Mouse (Mus musculus) lung, postnatal 36 days (tissue): ENCODE measurements at regions not wholly inside any gene's neighbourhood (a gene's known extent, or its start where the extent isn't known, plus 50 kb on each side); places are given as distances from the start of the nearest gene placed in this dataset.

Source experiments
- DNase-seq: peaks from one replicate; pipeline ENCODE4 v3.0.0; 2022; ENCODE audit warnings: mixed read lengths

- DNase-seq = peak; percentile 4
These were observed 428.2 kb upstream of the Atp2b1 start for GRCm38 (mm10) chr10:98485751-98486681.

GRCm38 (mm10) chr10:98494354-98494753 is 419.9 kb upstream of the Atp2b1 start:
- peak; percentile 91 for DNase-seq

- no peak for DNase-seq
These were observed 418.0 kb upstream of the Atp2b1 start for GRCm38 (mm10) chr10:98496254-98496653.

- no peak for DNase-seq
These were observed 413.9 kb upstream of the Atp2b1 start for GRCm38 (mm10) chr10:98500315-98500714.

GRCm38 (mm10) chr10:98501566-98501965 is 412.6 kb upstream of the Atp2b1 start:
- DNase-seq = no peak

- DNase-seq = no peak
These were observed 409.7 kb upstream of the Atp2b1 start for GRCm38 (mm10) chr10:98504524-98504923.

GRCm38 (mm10) chr10:98508515-98509143 is 405.6 kb upstream of the Atp2b1 start:
- no peak for DNase-seq

GRCm38 (mm10) chr10:98514836-98515235 is 399.4 kb upstream of the Atp2b1 start:
- no peak for DNase-seq

- DNase-seq = no peak
These were observed 396.6 kb upstream of the Atp2b1 start for GRCm38 (mm10) chr10:98517609-98518008.

GRCm38 (mm10) chr10:98529565-98529964 is 384.6 kb upstream of the Atp2b1 start:
- DNase-seq = no peak

GRCm38 (mm10) chr10:98531425-98531824 is 382.8 kb upstream of the Atp2b1 start:
- no peak for DNase-seq

- DNase-seq = peak; percentile 60
These were observed 375.5 kb upstream of the Atp2b1 start for GRCm38 (mm10) chr10:98538706-98539105.

- no peak for DNase-seq
These were observed 373.1 kb upstream of the Atp2b1 start for GRCm38 (mm10) chr10:98541062-98541461.

GRCm38 (mm10) chr10:98542072-98542471 is 372.1 kb upstream of the Atp2b1 start:
- no peak for DNase-seq

GRCm38 (mm10) chr10:98543253-98543997 is 370.8 kb upstream of the Atp2b1 start:
- DNase-seq = no peak

- no peak for DNase-seq
These were observed 370.2 kb upstream of the Atp2b1 start for GRCm38 (mm10) chr10:98543998-98544349.

GRCm38 (mm10) chr10:98554575-98554974 is 359.6 kb upstream of the Atp2b1 start:
- DNase-seq = no peak

- no peak for DNase-seq
These were observed 356.6 kb upstream of the Atp2b1 start for GRCm38 (mm10) chr10:98557470-98558060.

GRCm38 (mm10) chr10:98558560-98558959 is 355.6 kb upstream of the Atp2b1 start:
- no peak for DNase-seq

- DNase-seq = no peak
These were observed 351.8 kb upstream of the Atp2b1 start for GRCm38 (mm10) chr10:98562297-98562912.

GRCm38 (mm10) chr10:98572782-98573536 is 341.2 kb upstream of the Atp2b1 start:
- peak; percentile 48 for DNase-seq

GRCm38 (mm10) chr10:98577040-98577439 is 337.2 kb upstream of the Atp2b1 start:
- no peak for DNase-seq
